In the genomic region with DNA sequence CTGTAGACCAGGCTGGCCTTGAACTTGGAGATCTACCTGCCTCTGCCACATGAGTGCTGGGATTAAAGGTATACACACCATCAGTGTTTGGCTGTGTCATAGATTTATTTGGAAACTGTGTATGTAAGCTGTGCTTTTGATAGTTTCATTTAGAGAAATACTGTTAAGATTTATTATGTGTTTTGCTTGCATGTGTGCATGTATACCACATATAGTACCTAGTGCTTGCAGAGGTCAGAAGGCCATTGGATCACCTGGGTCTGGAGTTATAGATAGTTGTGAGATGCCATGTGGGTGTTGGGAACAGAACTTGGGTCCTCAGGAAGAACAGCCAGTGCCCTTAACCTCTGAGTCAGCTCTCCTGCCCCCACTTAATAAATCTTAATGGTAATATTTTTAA, we compare ENCODE assay signal across 34 mouse cellular contexts.
"Had no signal": no experiment of that assay in that cellular context is flagged by ENCODE, and none has a peak within 500 bp of the region (broad histone marks: within the 10 kb centered on the region; RNA-seq: fewer than 3 reads in every experiment).

No protein-coding gene starts in this region.

- H3K4me1 ChIP-seq: heart, embryonic 10.5 days; heart, embryonic 12.5 days; heart, embryonic 13.5 days; heart, embryonic 15.5 days; hindbrain, embryonic 10.5 days; hindbrain, embryonic 12.5 days; hindbrain, embryonic 13.5 days; hindbrain, embryonic 15.5 days; intestine, embryonic 15.5 days; kidney, embryonic 15.5 days had no signal

- H3K9me3 ChIP-seq: heart, embryonic 10.5 days; heart, embryonic 12.5 days; heart, embryonic 13.5 days; heart, embryonic 15.5 days; hindbrain, embryonic 10.5 days; hindbrain, embryonic 12.5 days; hindbrain, embryonic 13.5 days; hindbrain, embryonic 15.5 days; intestine, embryonic 15.5 days; kidney, embryonic 15.5 days had no signal

- DNase-seq: heart, postnatal 10 days; heart, postnatal 36 days; heart, postnatal 4 days; kidney, adult 11 months; kidney, adult 18-20 months; kidney, adult 2 months; kidney, adult 8-10 months; kidney, adult 9 months; kidney, postnatal 10 days; kidney, postnatal 14 days; kidney, postnatal 25 days; kidney, postnatal 36 days; kidney, postnatal 4 days; layer of hippocampus, adult 9-11 months; layer of hippocampus, postnatal 36 days had no signal

- ATAC-seq: hindbrain, embryonic 16.5 days; hindbrain, postnatal 0 days; inflammation-experienced regulatory T-cells, adult 6 months; intestine, embryonic 15.5 days; intestine, embryonic 16.5 days; intestine, postnatal 0 days had no signal

- H3K4me2 ChIP-seq: heart, embryonic 11.5 days; heart, embryonic 12.5 days; heart, embryonic 13.5 days; heart, embryonic 15.5 days; hindbrain, embryonic 12.5 days; hindbrain, embryonic 13.5 days; hindbrain, embryonic 14.5 days; hindbrain, embryonic 15.5 days; intestine, embryonic 15.5 days; kidney, embryonic 15.5 days had no signal

- H3K4me3 ChIP-seq: heart, embryonic 10.5 days; heart, embryonic 12.5 days; heart, embryonic 13.5 days; heart, embryonic 15.5 days; hindbrain, embryonic 10.5 days; hindbrain, embryonic 12.5 days; hindbrain, embryonic 13.5 days; hindbrain, embryonic 15.5 days; intestine, embryonic 15.5 days; kidney, embryonic 15.5 days; layer of hippocampus, adult 2 months had no signal

- H3K27ac ChIP-seq: heart, embryonic 10.5 days; heart, embryonic 13.5 days; heart, embryonic 15.5 days; hindbrain, embryonic 10.5 days; hindbrain, embryonic 12.5 days; hindbrain, embryonic 13.5 days; hindbrain, embryonic 14.5 days; hindbrain, embryonic 15.5 days; hindbrain, postnatal 0 days; intestine, embryonic 15.5 days; kidney, embryonic 15.5 days; kidney, postnatal 0 days; layer of hippocampus, adult 2 months had no signal

- H3K27me3 ChIP-seq: heart, embryonic 12.5 days; heart, embryonic 13.5 days; heart, embryonic 15.5 days; hindbrain, embryonic 12.5 days; hindbrain, embryonic 13.5 days; hindbrain, embryonic 15.5 days; intestine, embryonic 15.5 days; kidney, embryonic 15.5 days had no signal

- H3K9ac ChIP-seq: heart, embryonic 12.5 days; heart, embryonic 13.5 days; heart, embryonic 15.5 days; hindbrain, embryonic 12.5 days; hindbrain, embryonic 13.5 days; hindbrain, embryonic 14.5 days; hindbrain, embryonic 15.5 days; intestine, embryonic 15.5 days; kidney, embryonic 15.5 days had no signal
